Mouse (Mus musculus) thymus, postnatal 36 days (tissue): ENCODE data around the gene Zfyve28.

Experiments used
- DNase-seq, 2 experiments: peaks; one replicate each; pipeline ENCODE4 v3.0.0; 2022; ENCODE audit warnings: mixed read lengths in 2 of 2

The Zfyve28 gene

DNA sequence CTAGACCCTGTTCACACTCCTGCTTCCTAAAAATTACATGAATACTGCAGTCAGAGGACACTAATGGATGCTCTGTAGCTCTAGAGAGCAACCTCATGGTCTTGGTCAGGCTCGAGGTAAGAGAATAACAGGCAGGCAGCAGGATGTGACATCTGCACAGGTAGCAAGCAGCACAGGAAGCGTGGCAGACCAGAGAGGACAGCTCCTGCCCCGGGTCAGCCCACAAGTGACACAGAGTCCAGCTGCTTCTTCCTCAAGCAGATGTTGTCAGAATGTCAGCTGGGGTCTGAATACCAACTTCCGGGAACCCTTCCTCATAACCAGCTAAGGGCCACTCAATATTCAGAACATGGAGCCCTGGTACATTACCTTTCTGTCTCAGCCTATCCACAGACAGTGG is 39.1 kb downstream of the Zfyve28 start:
- DNase-seq, result peak; percentile 40 to 56

GRCm38 (mm10) chr5:34246443-34246842 is 41.8 kb downstream of the Zfyve28 start:
- DNase-seq, result no peak

DNA sequence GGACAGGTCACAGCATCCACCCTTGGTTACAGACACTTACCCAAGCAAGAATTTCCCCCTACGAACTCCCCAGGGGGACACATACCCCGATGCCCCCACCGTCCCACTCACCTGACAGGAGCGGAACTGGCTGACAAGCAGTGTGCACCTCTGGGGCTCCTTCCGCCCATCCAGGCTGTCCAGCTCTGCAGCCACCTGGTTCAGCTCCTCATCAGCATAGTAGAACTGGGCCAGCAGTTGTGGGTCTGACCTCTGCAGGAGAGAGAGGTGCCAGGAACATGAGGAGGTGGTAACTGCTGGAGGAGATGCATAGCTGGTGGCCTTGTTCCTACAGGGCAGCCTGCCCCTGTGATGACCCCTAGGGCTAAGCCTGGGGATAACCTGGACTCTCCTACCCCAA is 45.2 kb downstream of the Zfyve28 start:
- DNase-seq, result no peak

GRCm38 (mm10) chr5:34242224-34242963 is 45.9 kb downstream of the Zfyve28 start:
- peak; percentile 46 to 67 for DNase-seq

DNA sequence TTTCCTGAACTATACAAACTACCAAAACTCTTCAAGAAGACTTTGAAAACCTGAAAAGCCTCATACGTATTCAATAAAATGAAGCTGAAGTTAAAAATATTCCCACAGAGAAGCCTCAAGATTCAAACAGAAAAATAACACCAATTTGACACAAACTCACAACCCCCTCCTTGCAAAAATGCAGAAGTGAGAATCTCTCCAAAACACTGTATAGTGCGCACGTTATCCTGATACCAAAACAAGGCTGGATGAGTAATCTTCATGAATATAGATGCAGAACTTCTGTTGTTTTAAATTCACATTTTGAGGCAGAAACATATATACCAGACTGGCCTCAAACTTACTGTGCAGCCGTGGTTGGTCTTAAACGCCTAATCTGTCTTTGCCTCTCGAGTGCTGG is 49.8 kb downstream of the Zfyve28 start:
- DNase-seq, result no peak

- DNase-seq, result peak; percentile 81 to 82
Measured at GRCm38 (mm10) chr5:34235898-34236420, 52.3 kb downstream of the Zfyve28 start.

DNA sequence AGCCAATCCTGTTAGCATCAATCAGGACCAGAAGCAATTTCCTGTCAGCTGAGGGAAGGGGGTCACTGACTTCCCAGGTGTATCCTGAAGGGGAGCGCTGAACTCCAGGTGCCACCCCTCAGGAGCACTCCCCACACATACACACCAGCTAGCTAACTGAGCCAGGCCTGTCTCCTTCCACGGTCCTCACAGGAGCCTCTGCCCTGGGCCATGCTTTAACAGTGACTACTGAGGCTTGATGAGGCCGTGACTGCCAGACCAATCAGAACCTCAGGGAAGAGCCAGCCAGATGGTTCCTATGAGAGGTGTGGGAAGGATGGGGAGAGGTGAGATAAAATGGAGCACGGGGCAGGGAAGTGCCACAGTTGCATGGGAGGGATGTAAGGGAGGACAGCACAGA is 53.2 kb downstream of the Zfyve28 start:
- DNase-seq, result peak in 1 of 2 experiments; percentile 35

GRCm38 (mm10) chr5:34233221-34233515 is 55.1 kb downstream of the Zfyve28 start:
- DNase-seq, result no peak

DNA sequence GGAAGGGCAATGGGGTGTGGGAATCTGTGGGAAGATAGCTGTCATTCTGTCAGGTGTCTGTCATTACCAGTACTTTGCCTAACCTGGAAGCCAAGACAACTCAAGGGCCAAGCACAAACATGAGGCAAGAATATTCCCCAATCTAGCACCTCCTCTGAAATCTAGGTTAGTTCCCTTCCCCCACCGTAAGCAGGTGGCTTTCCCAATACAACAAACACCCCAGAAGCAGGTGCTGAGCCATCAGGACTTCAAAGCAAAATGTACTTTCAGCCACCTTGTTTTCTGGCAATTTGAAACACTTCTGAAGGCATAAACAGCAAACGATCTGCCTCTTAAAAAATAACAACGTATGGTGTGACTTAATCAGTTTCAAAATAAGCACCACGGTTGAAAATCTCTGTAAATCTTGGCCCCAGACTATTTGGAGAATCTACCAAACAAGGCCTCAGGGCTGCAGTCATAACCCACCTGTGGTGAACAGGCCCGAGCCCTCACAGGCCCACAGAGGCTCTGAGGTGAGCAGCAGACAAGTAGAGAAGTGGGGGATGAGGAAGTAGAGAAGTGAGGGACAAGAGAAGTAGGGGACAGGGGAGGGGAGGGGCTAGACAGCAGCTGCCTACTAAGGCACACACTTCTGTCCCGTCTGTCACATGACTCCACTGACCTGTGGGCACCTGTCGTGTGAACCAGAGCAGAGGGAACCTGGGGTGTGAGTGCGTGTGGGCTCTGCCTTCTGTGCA is 55.6 kb downstream of the Zfyve28 start:
- DNase-seq, result peak; percentile 63 to 72

DNA sequence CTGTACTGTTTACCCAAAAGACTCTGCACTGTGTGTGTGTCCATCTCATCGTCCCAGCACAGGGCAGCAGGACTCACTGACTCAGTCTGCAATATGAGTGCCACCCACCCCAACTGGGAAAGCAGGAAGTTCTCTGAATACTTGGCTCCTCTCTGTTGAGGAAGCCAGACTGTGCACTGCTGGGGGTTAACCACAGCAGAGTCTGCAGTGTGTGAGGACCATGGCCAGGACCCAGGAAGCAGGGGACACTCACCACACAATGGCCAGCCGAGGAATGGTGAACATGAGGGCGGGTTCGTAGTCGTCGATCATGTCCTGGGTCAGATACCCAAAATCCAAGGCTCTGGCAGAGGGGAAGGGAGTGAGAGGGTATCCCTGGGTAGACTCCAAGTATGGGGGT is 56.3 kb downstream of the Zfyve28 start:
- peak; percentile 61 to 72 for DNase-seq

DNA sequence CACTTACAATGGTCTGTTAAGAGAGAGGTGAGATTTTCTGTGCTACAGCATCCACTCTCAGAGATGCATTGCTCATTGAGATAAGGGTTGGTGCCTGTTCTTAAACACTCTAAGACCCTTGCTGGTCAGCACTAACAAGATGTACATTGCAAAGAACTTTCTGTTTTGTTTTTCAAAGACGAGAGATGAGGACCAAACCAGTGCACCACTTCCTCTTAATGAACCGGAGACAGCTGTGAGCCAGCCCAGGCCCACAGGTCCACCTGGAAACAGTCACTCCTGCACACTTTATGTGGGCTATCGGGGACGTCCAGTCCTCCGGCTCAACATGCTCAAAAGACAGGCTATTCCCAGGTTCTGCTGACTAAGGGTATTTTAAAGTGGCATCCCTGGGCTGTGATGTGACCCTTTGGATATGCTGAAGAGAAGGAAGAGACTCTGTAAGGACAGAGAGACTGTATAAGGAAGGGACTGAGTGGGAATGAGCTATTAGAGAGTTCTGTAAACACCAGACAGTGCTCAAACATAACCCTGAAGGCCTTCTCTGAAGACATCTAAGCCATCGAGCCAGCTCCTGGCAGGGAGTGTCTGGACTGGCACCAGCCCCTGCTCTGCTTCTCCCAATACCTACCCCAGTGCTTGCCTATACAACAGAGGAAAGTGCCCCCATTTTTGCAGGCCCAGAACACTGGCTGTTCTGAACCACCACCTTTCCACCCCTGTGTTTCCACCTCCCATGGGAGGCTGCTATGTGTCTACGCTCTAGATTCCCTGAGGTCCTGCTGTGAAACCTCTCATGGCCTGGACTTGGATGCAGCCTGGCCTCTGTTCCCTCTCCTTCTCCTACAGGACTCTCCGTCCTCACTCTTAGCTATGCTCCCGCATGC is 57.4 kb downstream of the Zfyve28 start:
- DNase-seq, result peak; percentile 36 to 37

- no peak for DNase-seq
Measured at GRCm38 (mm10) chr5:34229503-34229902, 58.7 kb downstream of the Zfyve28 start.

DNA sequence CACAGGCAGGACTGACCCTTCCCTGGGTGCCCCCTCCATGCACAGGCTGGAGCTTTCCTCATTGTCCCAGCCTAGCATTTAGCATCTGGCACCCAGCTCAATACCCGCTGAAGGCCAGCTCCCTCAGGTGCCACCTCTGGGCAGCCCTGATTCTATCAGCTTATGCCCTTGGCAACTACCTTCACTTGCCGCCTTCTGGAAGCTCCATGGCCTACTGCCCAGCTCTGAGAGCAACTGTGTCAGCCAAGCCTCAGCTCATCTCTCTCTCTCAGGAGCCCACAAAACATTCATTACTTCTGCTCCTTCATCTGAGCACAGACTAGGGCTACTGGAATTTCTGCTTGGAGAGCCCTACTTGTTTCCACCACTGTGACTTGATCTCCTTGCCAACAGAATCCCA is 62.7 kb downstream of the Zfyve28 start:
- DNase-seq, result no peak

GRCm38 (mm10) chr5:34224515-34224914 is 63.7 kb downstream of the Zfyve28 start:
- peak in 1 of 2 experiments; percentile 41 for DNase-seq

- DNase-seq, result no peak
Measured at GRCm38 (mm10) chr5:34220001-34220400, 68.2 kb downstream of the Zfyve28 start.

- DNase-seq, result no peak
Measured at GRCm38 (mm10) chr5:34218672-34219071, 69.6 kb downstream of the Zfyve28 start.

- no peak for DNase-seq
Measured at GRCm38 (mm10) chr5:34217756-34218155, 70.5 kb downstream of the Zfyve28 start.

GRCm38 (mm10) chr5:34216025-34216424 is 72.2 kb downstream of the Zfyve28 start:
- no peak for DNase-seq

DNA sequence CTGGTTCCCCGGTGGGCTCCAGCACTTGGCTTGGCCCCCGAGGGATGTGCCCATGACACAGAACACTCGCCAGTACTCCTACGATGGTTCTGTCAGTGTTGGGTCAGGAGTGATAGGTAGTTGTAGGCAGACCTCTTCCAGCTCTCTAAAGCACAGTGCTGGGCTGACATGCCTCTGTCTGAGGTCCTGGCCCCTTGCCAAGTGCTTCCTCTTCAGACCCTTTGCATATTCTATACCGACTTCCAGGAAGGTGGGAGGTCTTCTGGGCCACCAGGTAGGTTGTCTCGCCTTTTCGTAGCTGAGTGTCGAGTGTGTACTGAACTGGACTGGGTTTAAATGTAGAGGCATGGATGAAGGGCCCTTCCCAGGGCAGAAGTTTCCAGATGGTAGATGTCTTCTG is 74.6 kb downstream of the Zfyve28 start:
- peak in 1 of 2 experiments; percentile 43 for DNase-seq

DNA sequence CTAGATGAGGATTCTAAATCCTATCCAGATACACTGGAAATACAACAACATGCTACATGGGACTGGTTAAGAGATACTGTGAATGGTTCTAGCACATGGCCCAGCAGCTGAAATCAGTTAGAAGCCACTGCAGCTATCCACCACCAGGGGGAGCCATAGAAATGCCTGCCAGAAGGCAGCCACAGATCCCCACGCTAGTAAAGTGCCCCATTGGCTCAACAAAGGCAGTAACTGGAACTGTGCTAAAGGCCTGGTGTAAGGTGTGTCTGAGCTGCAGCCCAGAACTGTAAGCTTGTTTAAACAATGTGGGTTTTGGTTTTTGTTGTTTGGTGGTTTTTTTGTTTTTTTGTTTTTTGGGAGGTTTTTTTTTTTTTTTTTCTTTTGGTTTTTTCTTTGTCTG is 78.0 kb downstream of the Zfyve28 start:
- peak; percentile 78 to 83 for DNase-seq

- peak; percentile 66 to 77 for DNase-seq
Measured at GRCm38 (mm10) chr5:34207503-34207902, 80.7 kb downstream of the Zfyve28 start.

DNA sequence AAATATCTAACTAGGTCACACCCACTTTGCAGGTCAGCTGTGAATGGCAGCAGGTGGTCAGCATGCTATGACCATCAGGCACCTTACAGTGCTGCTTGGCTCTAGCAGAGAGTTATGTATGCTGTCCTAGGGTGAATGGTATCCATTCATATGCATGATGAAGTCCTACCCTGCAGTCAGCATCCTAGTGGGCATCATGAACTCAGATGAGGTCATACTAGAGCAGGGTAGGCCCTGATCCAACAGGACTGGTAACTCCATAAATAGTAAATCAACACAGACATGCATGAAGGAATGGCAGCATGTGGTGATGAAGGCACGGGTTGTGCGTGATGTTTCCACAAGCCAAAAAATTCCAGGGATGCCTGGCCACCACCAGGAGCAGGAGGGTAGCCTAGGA is 82.5 kb downstream of the Zfyve28 start:
- DNase-seq, result no peak

GRCm38 (mm10) chr5:34204911-34205310 is 83.3 kb downstream of the Zfyve28 start:
- DNase-seq, result no peak
